Mouse (Mus musculus) heart, adult 2 months (tissue): ENCODE measurements at regions not wholly inside any gene's neighbourhood (a gene's known extent, or its start where the extent isn't known, plus 50 kb on each side); places are given as distances from the start of the nearest gene placed in this dataset.

ENCODE experiments used
- DNase-seq, 2 experiments: peaks; one replicate each; pipeline ENCODE4 v3.0.0; 2021
- H3K27ac ChIP-seq: fragments of 200-600 bp; 2 replicates; pipeline ENCODE4 v1.8.1; 2022
- H3K27me3 ChIP-seq: fragments of 200-500 bp; 2 replicates; pipeline ENCODE4 v1.6.1; 2012; ENCODE audit warnings: mild to moderate bottlenecking, low read length, inconsistent platforms, mixed read lengths; ENCODE audit not compliant: control insufficient read depth, insufficient read depth
- H3K36me3 ChIP-seq: fragments of 200-500 bp; 2 replicates; pipeline ENCODE4 v1.6.1; 2012; ENCODE audit warnings: low read length, inconsistent platforms; ENCODE audit not compliant: control insufficient read depth, insufficient read depth
- H3K4me1 ChIP-seq: fragments of 200-500 bp; 2 replicates; pipeline ENCODE4 v1.6.1; 2011; ENCODE audit warnings: low read length; ENCODE audit not compliant: control insufficient read depth, insufficient read depth
- H3K4me3 ChIP-seq: fragments of 200-600 bp; 2 replicates; pipeline ENCODE4 v1.8.1; 2022
- H3K79me2 ChIP-seq: fragments of 200-500 bp; replicated peaks from 2 replicates; pipeline ENCODE4 v1.6.1; 2012; ENCODE audit warnings: mild to moderate bottlenecking, inconsistent platforms, low read length, moderate library complexity, mixed read lengths; ENCODE audit not compliant: control insufficient read depth, insufficient read depth
- H3K9ac ChIP-seq: fragments of 200-500 bp; 2 replicates; pipeline ENCODE4 v1.6.1; 2012; ENCODE audit warnings: low read depth, mild to moderate bottlenecking, control low read depth, inconsistent platforms, low read length, mixed read lengths
- CTCF ChIP-seq: fragments of 200-600 bp; IDR thresholded peaks from 2 replicates; pipeline ENCODE4 v1.8.1; 2022; ENCODE audit warnings: antibody characterized with exemption, mild to moderate bottlenecking, moderate library complexity
- EP300 ChIP-seq: fragments of 200-500 bp; IDR thresholded peaks from 2 replicates; pipeline ENCODE4 v1.6.1; 2011; ENCODE audit warnings: low read depth, low read length, control low read depth; ENCODE audit not compliant: insufficient read depth
- POLR2A ChIP-seq: fragments of 200-500 bp; IDR thresholded peaks from 2 replicates; pipeline ENCODE4 v1.6.1; 2011; ENCODE audit warnings: mild to moderate bottlenecking, low read depth, low read length, control low read depth; ENCODE audit not compliant: insufficient read depth
- WGBS: fragments of 180-500 bp; shearing (Covaris S2); methylation state at CpG from one replicate; pipeline ENCODE4 v1.1.7; 2018; 5-methylcytosine and 5-hydroxymethylcytosine counted together
- intact Hi-C: fragments of 180-260 bp; cut with DNase I; formaldehyde crosslinking; loops from one replicate; pipeline ENCODE4 v1.15.1; 2025

GRCm38 (mm10) chr14:102906286-102906685, 76.2 kb downstream of the Kctd12 start:
- intact Hi-C loops = loop anchor here (5.0 kb wide), 1 partner anchor 99 kb away; no protein-coding TSS in a partner anchor
- Histone ChIP-seq H3K27me3 (no peaks in the 10 kb centered on the region), H3K4me1 (peaks cover 6% of the 10 kb centered on the region), H3K9ac (no peak overlapping the region), H3K36me3 (no peaks in the 10 kb centered on the region), H3K27ac (no peak overlapping the region), H3K4me3 (no peak overlapping the region), H3K79me2 (no peaks in the 10 kb centered on the region)
- TF ChIP-seq CTCF (no peak), EP300 (no peak), POLR2A (no peak)
- WGBS = 88% methylated on average over 1 of the region's 1 CpGs
- DNase-seq = no peak

GRCm38 (mm10) chr14:102902906-102903305, 79.5 kb downstream of the Kctd12 start:
- no peaks in the 10 kb centered on the region for H3K36me3 ChIP-seq
- peak overlapping the region; percentile 2; the same call in 1 of the 2 replicates for H3K4me3 ChIP-seq
- TF ChIP-seq CTCF = no peak
- TF ChIP-seq POLR2A = no peak
- 0 out of 2 replicates have a peak, but pooled peaks have one; percentile 60 for TF ChIP-seq EP300
- WGBS = 20% methylated on average over 12 of the region's 12 CpGs
- H3K27me3 ChIP-seq = no peaks in the 10 kb centered on the region
- no peak overlapping the region for H3K9ac ChIP-seq
- peak; percentile 60 to 79 for DNase-seq
- H3K27ac ChIP-seq = peak overlapping the region; percentile 27
- H3K4me1 ChIP-seq = peaks cover 6% of the 10 kb centered on the region
- H3K79me2 ChIP-seq = no peaks in the 10 kb centered on the region
- intact Hi-C loops = loop anchor here (5.0 kb wide), 2 partner anchors 71 to 79 kb away; partner anchors contain the start of gene Kctd12

- WGBS = 55% methylated on average over 7 of the region's 7 CpGs
- Histone ChIP-seq H3K27ac (no peak overlapping the region), H3K4me3 (no peak overlapping the region), H3K27me3 (no peaks in the 10 kb centered on the region), H3K36me3 (no peaks in the 10 kb centered on the region), H3K4me1 (peaks cover 6% of the 10 kb centered on the region), H3K79me2 (no peaks in the 10 kb centered on the region), H3K9ac (no peak overlapping the region)
- intact Hi-C loops = loop anchor here (5.0 kb wide), 2 partner anchors 70 to 80 kb away; partner anchors contain the start of gene Kctd12
- no peak for TF ChIP-seq CTCF
- TF ChIP-seq EP300 = no peak
- TF ChIP-seq POLR2A = no peak
- DNase-seq = no peak
Measured at GRCm38 (mm10) chr14:102902236-102902635, 80.2 kb downstream of the Kctd12 start.

- WGBS = 46% methylated on average over 4 of the region's 4 CpGs
- Histone ChIP-seq H3K36me3 (no peaks in the 10 kb centered on the region), H3K9ac (no peak overlapping the region), H3K4me3 (no peak overlapping the region), H3K27me3 (no peaks in the 10 kb centered on the region), H3K27ac (no peak overlapping the region), H3K79me2 (no peaks in the 10 kb centered on the region), H3K4me1 (peaks cover 4% of the 10 kb centered on the region)
- TF ChIP-seq POLR2A = no peak
- TF ChIP-seq CTCF = no peak
- TF ChIP-seq EP300 = no peak
- intact Hi-C loops = no loop called here
- no peak for DNase-seq
Measured at GRCm38 (mm10) chr14:102898445-102898844, 84.0 kb downstream of the Kctd12 start.

- no peak for DNase-seq
- 100% methylated on average over 1 of the region's 1 CpGs for WGBS
- intact Hi-C loops = no loop called here
- Histone ChIP-seq H3K27me3 (no peaks in the 10 kb centered on the region), H3K36me3 (no peaks in the 10 kb centered on the region), H3K79me2 (no peaks in the 10 kb centered on the region), H3K9ac (no peak overlapping the region), H3K4me1 (no peaks in the 10 kb centered on the region; the same call in 1 of the 2 replicates), H3K4me3 (no peak overlapping the region), H3K27ac (no peak overlapping the region)
- TF ChIP-seq EP300 = no peak
- no peak for TF ChIP-seq POLR2A
Measured at GRCm38 (mm10) chr14:102897039-102897438, 85.4 kb downstream of the Kctd12 start.

GRCm38 (mm10) chr14:102896527-102896926, 85.9 kb downstream of the Kctd12 start:
- no peaks in the 10 kb centered on the region for H3K27me3 ChIP-seq
- intact Hi-C loops = no loop called here
- no peak overlapping the region for H3K9ac ChIP-seq
- DNase-seq = no peak
- TF ChIP-seq EP300 (no peak), POLR2A (no peak), CTCF (no peak)
- no peak overlapping the region for H3K4me3 ChIP-seq
- no peaks in the 10 kb centered on the region for H3K79me2 ChIP-seq
- whole genome bisulfite sequencing = 92% methylated on average over 3 of the region's 3 CpGs
- H3K4me1 ChIP-seq = no peaks in the 10 kb centered on the region; the same call in 1 of the 2 replicates
- no peaks in the 10 kb centered on the region for H3K36me3 ChIP-seq
- no peak overlapping the region for H3K27ac ChIP-seq
